Mouse (Mus musculus) forebrain, embryonic 16.5 days (tissue): ENCODE data around the gene Olfml2b. TPM values are rescaled to one million over a fixed set of nuclear protein-coding genes. Genes with fewer than 3 reads are reported as not detected.

Experiments used
- ATAC-seq: fragments of 200-750 bp; cut with Nextera tagmentation; 2 replicates; pipeline ENCODE4 v1.8.0; 2017; ENCODE audit warnings: mild to moderate bottlenecking, moderate library complexity
- H3K27ac ChIP-seq: fragments of 300-500 bp; sonication (generic); 2 replicates; pipeline ENCODE4 v1.5.1; 2014; ENCODE audit warnings: low read length, control low read depth
- H3K27me3 ChIP-seq: fragments of 300-500 bp; sonication (generic); replicated peaks from 2 replicates; pipeline ENCODE4 v1.6.1; 2014; ENCODE audit warnings: low read length; ENCODE audit not compliant: control insufficient read depth, insufficient read depth
- H3K36me3 ChIP-seq: fragments of 300-500 bp; sonication (generic); 2 replicates; pipeline ENCODE4 v1.6.1; 2014; ENCODE audit not compliant: control insufficient read depth, insufficient read depth
- H3K4me1 ChIP-seq: fragments of 300-500 bp; sonication (generic); replicated peaks from 2 replicates; pipeline ENCODE4 v1.6.1; 2014; ENCODE audit warnings: low read length; ENCODE audit not compliant: control insufficient read depth, insufficient read depth
- H3K4me2 ChIP-seq: fragments of 300-500 bp; sonication (generic); 2 replicates; pipeline ENCODE4 v1.6.1; 2014; ENCODE audit warnings: mild to moderate bottlenecking, low read length, control low read depth
- H3K4me3 ChIP-seq: fragments of 300-500 bp; sonication (generic); replicated peaks from 2 replicates; pipeline ENCODE4 v1.5.1; 2014; ENCODE audit warnings: mild to moderate bottlenecking, low read length, control low read depth
- H3K9ac ChIP-seq: fragments of 300-500 bp; sonication (generic); replicated peaks from 2 replicates; pipeline ENCODE4 v1.6.1; 2014; ENCODE audit warnings: low read depth, low read length, control low read depth
- H3K9me3 ChIP-seq: fragments of 300-500 bp; sonication (generic); 2 replicates; pipeline ENCODE4 v1.6.1; 2016; ENCODE audit warnings: low read length; ENCODE audit not compliant: control insufficient read depth
- WGBS: fragments of 180-500 bp; shearing (Covaris S2); extraction: QIAGEN DNeasy Blood & Tissue Kit; methylation state at CpG from one replicate; pipeline ENCODE4 v1.1.7; 2014; 5-methylcytosine and 5-hydroxymethylcytosine counted together
- polyA plus RNA-seq: library from polyadenylated mRNA; unstranded; fragments of >200 nt; fragmentation: Nextera tagmentation; extraction: Ambion mirVana; gene quantifications from 2 replicates; pipeline ENCODE4 v1.2.1, GENCODE M21; 2015

The Olfml2b gene
- polyA plus RNA-seq, 1 experiment from 2014 or later, result 12.2 TPM

DNA sequence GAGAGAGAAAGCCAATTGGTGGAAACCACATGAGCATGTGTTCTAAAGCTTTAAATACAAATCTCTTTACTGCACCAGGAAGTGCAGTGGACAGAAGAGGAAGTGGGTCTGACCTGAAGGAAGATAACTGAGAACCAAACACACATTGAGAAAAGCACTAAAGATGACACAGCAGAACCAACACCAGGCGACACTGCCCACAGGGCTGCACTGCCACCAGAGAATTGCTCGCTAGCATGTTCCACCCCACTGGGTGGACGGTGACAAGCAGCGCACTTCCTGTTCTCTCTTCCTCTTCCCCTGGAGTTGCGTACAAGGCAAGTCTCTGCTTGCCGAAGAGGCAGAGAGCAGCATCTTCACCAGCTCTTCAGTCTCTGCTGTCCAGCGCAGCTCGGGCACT is 65.1 kb downstream of the Olfml2b start:
- no peaks in the 10 kb centered on the region for H3K27me3 ChIP-seq
- 94% methylated on average over 8 of the region's 8 CpGs for WGBS
- no peak for ATAC-seq

DNA sequence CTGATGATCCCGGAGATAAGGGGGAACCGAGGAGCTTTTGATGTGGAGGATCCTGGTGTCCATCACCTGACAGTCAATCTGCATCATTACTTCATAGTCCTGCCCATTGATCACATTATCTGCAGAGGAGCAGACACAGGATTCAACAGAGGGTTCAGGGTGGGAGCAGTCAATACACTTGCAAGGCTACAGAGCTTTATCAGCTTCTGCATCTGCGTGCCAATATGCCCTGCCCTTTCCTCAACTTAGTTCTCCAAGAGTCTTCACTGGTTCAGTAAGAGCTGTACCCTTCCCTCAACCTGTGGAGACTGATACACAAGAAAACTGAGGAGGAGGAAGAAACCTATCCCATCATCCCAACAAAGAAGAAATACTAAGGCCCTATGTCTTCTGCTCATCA is 65.6 kb downstream of the Olfml2b start:
- no peak for ATAC-seq
- H3K4me1 ChIP-seq, result peaks cover 3% of the 10 kb centered on the region; the same call in 1 of the 2 replicates
- H3K9ac ChIP-seq, result no peak overlapping the region
- H3K9me3 ChIP-seq, result no peaks in the 10 kb centered on the region
- no peak overlapping the region for H3K27ac ChIP-seq
- no peak overlapping the region for H3K4me3 ChIP-seq
- H3K27me3 ChIP-seq, result no peaks in the 10 kb centered on the region
- 99% methylated on average over 3 of the region's 3 CpGs for WGBS
- H3K36me3 ChIP-seq, result no peaks in the 10 kb centered on the region
- H3K4me2 ChIP-seq, result no peak overlapping the region

More for the DNA sequence above, 65.1 kb downstream of the Olfml2b start:
- H3K4me3 ChIP-seq, result no peak overlapping the region
- H3K9ac ChIP-seq, result no peak overlapping the region
- no peak overlapping the region for H3K27ac ChIP-seq
- no peak overlapping the region for H3K4me2 ChIP-seq
- no peaks in the 10 kb centered on the region for H3K36me3 ChIP-seq
- H3K4me1 ChIP-seq, result peaks cover 7% of the 10 kb centered on the region; the same call in 1 of the 2 replicates
- no peaks in the 10 kb centered on the region for H3K9me3 ChIP-seq

DNA sequence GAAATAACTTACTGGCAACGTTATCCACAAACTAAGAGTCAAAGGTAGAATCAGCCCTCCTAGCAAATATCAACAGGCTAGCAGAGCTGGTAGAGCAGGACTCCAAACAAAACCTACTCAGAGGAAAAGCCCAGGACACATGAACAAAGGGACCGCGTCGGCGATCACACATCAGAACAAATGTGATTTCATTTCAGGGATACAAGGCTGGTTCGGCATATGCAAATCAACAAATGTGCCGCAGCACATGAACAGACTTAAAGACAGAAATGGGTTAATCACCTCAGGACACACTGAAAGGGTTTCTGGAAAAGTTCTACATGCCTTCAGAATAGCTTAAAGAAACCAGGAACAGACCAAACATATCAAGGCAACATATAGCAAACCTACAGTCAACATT is 67.4 kb downstream of the Olfml2b start:
- no peak overlapping the region for H3K4me3 ChIP-seq
- H3K9me3 ChIP-seq, result no peaks in the 10 kb centered on the region
- ATAC-seq, result no peak
- H3K27ac ChIP-seq, result no peak overlapping the region
- no peak overlapping the region for H3K9ac ChIP-seq
- H3K27me3 ChIP-seq, result no peaks in the 10 kb centered on the region
- no peaks in the 10 kb centered on the region for H3K4me1 ChIP-seq
- WGBS, result 78% methylated on average over 7 of the region's 7 CpGs
- no peak overlapping the region for H3K4me2 ChIP-seq
- no peaks in the 10 kb centered on the region for H3K36me3 ChIP-seq

DNA sequence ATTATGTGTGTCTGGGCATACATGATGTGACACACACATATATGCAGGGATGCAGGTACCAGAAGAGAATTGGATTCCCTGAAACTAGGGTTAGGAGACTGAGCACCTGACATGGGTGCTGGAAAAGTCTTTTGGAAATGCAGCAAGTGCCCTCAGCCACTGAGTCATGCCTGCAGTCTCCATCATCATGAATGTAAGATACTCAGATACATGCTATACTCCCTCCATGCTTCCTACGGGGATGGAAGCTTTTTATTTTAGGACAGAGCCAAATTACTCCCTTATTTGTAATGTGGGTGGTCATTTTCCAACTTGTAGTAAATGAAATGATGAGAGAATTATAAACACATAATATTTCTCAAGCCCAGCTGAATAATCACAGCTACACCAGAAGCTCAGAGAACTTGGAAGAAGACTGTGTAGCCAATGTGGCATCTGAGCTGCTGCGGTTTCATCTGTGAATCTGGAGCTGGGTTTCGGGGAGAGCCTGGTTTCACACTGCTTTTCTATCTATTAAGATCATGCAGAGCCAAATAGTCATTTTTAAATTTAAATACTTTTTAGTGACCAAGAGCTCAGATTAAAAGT is 73.0 kb downstream of the Olfml2b start:
- Histone ChIP-seq H3K27me3 (no peaks in the 10 kb centered on the region), H3K4me1 (no peaks in the 10 kb centered on the region), H3K27ac (no peak overlapping the region), H3K36me3 (no peaks in the 10 kb centered on the region), H3K4me2 (no peak overlapping the region), H3K9ac (no peak overlapping the region), H3K9me3 (no peaks in the 10 kb centered on the region), H3K4me3 (no peak overlapping the region)
- 92% methylated on average over 3 of the region's 3 CpGs for WGBS
- no peak for ATAC-seq

DNA sequence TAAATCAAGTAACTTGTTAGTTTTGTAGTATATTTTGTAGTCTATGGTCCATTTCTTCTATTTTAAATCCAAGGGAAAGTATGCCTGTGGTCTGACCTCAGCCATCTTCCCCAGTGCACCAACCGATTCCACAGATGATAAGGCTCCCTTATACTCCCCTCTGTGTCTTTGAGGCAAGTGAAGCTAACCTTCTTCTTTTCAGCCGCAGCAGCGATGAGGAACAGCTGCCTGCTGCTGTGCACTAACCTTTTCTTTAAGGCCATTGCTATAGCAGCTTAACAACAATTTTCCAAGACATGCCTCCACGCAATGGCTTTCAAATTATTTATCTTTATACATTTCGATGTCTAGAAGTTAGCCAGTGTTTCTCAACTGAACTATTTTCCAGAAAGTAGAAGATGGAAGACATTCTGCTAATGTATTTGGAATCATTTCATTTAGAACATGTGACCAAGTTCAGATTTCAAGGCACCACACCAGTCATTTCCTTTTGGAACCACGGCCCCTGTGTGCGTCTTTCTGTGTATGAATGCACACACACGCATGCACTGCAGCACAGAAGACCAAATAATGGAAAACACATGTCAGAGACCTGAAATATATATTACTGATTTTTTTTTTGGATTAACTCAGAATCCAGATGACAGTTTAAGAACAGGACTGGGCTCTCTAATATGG is 73.9 kb downstream of the Olfml2b start:
- Histone ChIP-seq H3K4me3 (no peak overlapping the region), H3K36me3 (no peaks in the 10 kb centered on the region), H3K27ac (no peak overlapping the region), H3K27me3 (no peaks in the 10 kb centered on the region), H3K4me1 (no peaks in the 10 kb centered on the region), H3K4me2 (no peak overlapping the region), H3K9ac (no peak overlapping the region), H3K9me3 (no peaks in the 10 kb centered on the region)
- 86% methylated on average over 8 of the region's 8 CpGs for WGBS
- ATAC-seq, result no peak

DNA sequence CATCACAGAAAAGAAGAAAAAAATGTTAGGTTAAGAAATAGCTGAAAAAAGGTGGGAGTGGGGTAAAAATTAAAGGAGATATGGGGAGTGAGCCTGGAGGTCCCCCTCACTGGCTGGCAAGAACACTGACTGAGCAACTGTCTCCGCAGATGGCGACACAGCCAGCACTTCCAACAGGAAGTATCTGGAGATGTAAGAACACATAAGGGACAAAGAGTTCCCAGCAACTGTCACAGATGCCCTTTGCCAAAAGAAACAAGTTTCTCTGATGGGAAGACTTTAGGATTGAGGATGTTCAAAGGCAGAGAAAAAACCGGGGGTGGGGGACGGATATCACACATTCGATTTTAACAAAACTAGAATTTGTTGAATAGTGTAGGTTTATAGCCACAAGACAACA is 77.2 kb downstream of the Olfml2b start:
- WGBS, result 85% methylated on average over 5 of the region's 5 CpGs
- no peaks in the 10 kb centered on the region for H3K36me3 ChIP-seq
- 0 out of 2 replicates have a peak, but pooled peaks have one; percentile 54 for ATAC-seq
- no peak overlapping the region for H3K4me2 ChIP-seq
- no peaks in the 10 kb centered on the region for H3K27me3 ChIP-seq
- H3K4me1 ChIP-seq, result no peaks in the 10 kb centered on the region
- H3K4me3 ChIP-seq, result no peak overlapping the region
- H3K9me3 ChIP-seq, result no peaks in the 10 kb centered on the region
- no peak overlapping the region for H3K9ac ChIP-seq
- H3K27ac ChIP-seq, result no peak overlapping the region

DNA sequence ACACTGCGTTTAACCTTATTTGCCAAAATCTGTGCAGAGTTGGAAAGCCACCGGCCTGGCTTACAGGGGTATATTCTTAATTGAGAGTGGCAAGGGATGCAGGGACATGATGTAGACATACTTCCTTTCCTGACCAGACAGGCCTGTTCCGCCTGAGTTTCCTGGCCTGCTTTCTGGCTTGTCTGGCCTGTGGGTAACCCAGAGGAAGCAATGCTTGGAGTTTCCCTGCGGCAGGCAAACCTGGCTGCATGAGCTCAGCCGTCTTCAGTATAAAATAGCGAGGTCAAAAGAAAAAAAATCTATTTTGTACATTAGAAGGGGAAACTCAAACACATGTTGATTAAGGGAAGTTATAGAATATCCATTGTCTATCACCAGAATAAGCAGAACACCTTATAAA is 84.2 kb downstream of the Olfml2b start:
- no peak for ATAC-seq
- H3K4me1 ChIP-seq, result no peaks in the 10 kb centered on the region
- H3K9ac ChIP-seq, result no peak overlapping the region
- no peak overlapping the region for H3K27ac ChIP-seq
- H3K27me3 ChIP-seq, result no peaks in the 10 kb centered on the region
- WGBS, result 85% methylated on average over 6 of the region's 6 CpGs
- no peaks in the 10 kb centered on the region for H3K36me3 ChIP-seq
- H3K9me3 ChIP-seq, result no peaks in the 10 kb centered on the region
- H3K4me3 ChIP-seq, result no peak overlapping the region
- H3K4me2 ChIP-seq, result no peak overlapping the region

DNA sequence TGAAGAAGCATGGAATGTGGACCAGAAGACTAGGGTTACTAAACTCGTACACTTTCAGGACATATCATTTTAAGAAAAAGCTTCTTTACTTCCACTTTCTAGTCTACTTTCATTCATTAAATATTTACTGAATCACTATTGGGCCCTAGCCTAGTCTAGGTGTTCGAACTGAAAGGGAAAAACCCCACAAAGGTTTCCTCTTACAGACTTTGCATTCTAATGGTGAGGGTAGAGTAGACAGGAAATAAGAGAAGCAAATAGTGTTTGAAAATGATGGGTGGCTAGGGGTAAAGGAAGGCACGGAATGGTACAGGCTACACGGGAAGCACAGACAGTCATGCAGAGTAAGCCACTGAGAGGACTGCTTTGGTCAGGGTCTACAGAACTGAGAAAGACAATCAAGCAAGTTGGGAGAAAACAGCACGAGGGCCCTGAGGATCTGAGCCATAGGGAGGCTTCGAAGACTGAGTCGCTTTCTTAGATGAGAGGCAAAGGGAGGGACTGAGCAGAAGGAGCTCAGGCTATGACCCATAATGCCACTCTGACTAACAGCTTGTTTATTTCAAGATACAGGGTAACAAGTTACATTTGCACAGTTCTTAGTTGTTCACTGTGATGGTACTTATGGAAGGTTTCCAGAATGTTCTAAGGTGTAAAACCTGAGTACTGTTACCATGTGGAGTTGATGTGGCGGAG is 85.1 kb downstream of the Olfml2b start:
- 89% methylated on average over 8 of the region's 8 CpGs for WGBS
- H3K36me3 ChIP-seq, result no peaks in the 10 kb centered on the region
- H3K4me3 ChIP-seq, result no peak overlapping the region
- no peak for ATAC-seq
- no peak overlapping the region for H3K9ac ChIP-seq
- H3K9me3 ChIP-seq, result no peaks in the 10 kb centered on the region
- no peaks in the 10 kb centered on the region for H3K27me3 ChIP-seq
- H3K4me2 ChIP-seq, result no peak overlapping the region
- H3K4me1 ChIP-seq, result no peaks in the 10 kb centered on the region
- H3K27ac ChIP-seq, result no peak overlapping the region

DNA sequence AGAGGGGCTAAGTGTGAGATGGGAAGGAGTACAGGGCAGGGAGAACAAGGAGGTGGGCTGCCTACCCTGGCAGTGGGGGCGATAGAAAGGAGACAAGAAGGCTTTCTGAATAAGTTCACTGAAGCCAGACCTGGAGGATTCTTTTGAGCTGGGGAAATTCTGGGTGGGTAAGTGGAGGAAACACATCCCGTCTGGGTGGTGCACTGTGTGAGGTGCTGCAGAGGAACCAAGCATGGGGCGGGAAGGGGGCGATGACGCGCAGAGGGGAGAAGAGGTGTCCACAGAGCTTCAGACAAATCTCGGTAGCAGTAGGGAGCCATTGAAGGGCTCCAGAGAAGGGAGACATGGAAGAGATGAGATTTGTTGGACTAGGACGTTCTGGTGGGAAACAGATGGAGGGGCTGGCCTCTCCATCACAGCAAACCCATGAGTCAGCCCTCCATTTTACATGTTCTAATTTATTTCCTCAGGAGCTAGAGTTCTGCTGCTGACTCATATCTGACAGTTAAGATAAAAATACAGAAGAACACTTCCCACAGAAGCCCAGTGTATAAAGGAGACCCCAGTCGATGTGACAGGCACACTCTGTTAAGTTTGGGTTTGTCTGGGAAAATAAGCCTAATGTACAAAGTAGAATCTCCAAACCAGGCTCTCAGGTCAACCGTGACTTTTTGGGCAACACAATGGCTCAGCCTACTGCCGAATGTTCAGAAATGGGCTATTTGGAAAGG is 87.7 kb downstream of the Olfml2b start:
- no peak overlapping the region for H3K27ac ChIP-seq
- no peak for ATAC-seq
- no peaks in the 10 kb centered on the region for H3K4me1 ChIP-seq
- no peak overlapping the region for H3K4me2 ChIP-seq
- no peaks in the 10 kb centered on the region for H3K9me3 ChIP-seq
- no peaks in the 10 kb centered on the region for H3K36me3 ChIP-seq
- H3K4me3 ChIP-seq, result no peak overlapping the region
- H3K27me3 ChIP-seq, result no peaks in the 10 kb centered on the region
- 90% methylated on average over 11 of the region's 11 CpGs for WGBS
- no peak overlapping the region for H3K9ac ChIP-seq
